Mouse (Mus musculus): ENCODE data around the gene Bicra.

The Bicra gene

DNA sequence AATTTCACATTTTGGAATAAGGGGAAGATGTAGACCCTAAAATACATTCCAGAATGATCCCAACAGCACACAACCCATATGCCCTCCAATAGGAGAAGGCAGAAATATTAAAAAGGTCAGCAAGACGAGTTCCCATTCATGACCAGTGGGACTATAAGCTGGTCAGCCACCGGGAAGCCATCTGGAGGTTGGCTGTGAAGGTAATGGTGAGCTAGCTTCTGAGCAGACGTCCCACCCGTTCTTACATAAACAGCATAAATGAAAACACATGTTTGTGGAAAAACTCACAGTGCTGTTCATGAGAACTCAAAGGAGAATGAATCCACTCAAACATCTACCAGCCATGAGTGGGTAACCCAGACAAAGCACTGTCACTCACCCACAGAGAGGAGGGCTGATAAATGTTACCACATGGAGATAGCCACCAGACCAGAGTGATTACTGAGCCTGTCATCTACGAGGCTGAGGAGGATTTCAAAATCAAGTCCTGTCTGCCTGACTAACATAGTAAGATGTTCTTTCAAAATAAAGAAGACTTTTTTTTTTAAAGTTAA lies 33.9 kb downstream of the Bicra start:
- Histone ChIP-seq H3K36me3 (ENCODE audit: control insufficient read depth, insufficient read depth, low read length, poor library complexity, severe bottlenecking) (no peaks in the 10 kb centered on the region; the same call in 1 of the 2 replicates), H3K27me3 (ENCODE audit: control insufficient read depth, insufficient read depth, low read length, poor library complexity, severe bottlenecking) (no peaks in the 10 kb centered on the region)
- no peak for DNase-seq (ENCODE audit: low read depth, low spot score)

DNA sequence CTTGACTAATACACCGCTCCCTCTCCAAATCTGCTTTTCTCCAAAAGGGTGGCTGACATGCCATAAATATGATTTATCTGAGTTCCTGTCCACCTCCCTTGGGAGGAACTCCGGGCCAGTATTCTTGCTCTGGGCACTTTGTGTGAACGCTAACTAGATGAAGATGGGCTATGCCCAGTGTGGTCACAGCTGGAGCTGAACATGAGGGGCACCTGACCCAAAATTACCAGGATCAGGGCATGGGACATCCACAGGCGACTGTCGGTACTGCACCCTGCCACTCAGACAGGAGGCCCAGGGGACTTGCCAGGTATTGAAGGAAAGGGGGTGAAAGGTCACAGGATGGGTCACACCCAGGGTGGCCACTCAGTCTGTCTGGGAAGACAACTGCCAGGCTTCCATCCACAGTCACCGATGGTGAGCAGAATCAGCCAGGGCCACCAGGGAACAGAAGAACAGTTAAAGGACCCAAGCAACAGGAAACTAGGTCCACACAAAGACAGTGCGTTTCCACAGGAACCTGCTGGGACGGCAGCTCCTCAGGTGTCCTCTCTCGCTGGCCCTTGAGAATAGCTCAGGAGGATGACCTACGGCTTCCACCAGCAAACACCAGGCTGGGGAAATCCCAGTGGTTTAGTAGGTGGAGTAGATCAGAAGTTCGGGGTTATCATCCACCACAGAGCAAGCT lies 35.0 kb downstream of the Bicra start:
- H3K27me3 ChIP-seq (ENCODE audit: control insufficient read depth, insufficient read depth, low read length, poor library complexity, severe bottlenecking): no peaks in the 10 kb centered on the region
- H3K36me3 ChIP-seq (ENCODE audit: control insufficient read depth, insufficient read depth, low read length, poor library complexity, severe bottlenecking): no peaks in the 10 kb centered on the region; the same call in 1 of the 2 replicates
- DNase-seq (ENCODE audit: low read depth, low spot score): peak; percentile 56

DNA sequence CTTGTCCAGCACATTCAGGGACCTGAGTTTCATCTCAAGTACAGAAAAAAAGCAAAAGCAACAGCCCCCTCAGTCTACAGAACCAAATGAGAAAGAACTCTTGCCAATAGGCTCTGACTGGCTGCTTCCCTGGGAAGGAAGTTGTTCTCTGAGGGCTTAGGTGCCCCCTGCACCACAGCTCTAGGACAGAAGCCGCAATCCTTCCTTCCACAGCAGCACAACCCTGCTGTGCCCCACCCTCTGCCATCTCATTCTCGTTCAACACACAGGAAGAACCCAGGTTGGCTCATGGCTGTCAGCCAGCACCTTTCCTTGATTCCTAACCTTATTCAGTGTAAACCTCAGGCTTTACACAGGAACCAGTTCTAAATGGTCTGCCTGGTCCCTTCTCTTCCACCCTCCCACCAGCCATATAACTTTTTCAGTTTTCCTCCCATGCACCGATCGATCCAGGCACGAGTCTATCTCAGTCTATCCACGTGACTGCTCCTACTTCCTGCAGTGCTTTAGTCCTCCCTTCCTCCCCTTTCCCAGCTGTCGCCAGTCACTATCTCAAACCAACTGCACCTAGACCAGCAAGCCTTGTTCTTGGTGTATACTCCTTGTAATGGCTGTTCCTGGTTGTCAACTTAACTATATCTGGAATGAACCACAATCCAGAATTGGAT lies 36.2 kb downstream of the Bicra start:
- no peaks in the 10 kb centered on the region; the same call in 1 of the 2 replicates for H3K36me3 ChIP-seq (ENCODE audit: control insufficient read depth, insufficient read depth, low read length, poor library complexity, severe bottlenecking)
- DNase-seq (ENCODE audit: low read depth, low spot score): no peak

DNA sequence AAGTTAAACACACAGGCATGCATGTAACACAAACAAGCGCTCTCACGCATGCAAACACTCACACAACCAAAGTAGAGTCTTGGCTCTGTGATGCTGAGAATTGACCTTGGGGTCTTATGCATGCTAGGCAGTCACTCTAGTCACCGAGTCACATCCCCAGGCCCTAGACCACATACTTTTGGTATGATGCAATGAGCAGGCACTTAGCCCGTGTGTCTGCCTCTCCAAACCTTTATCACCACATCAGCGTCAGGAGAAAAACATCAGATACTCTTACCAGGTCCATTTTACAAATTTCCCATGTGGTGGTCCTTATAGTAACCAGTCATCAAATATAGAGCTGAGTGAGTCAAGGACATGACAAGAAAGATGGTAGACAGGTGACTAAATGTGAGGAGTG lies 37.1 kb downstream of the Bicra start:
- no peak for DNase-seq (ENCODE audit: low read depth, low spot score)
- H3K27me3 ChIP-seq (ENCODE audit: control insufficient read depth, insufficient read depth, low read length, poor library complexity, severe bottlenecking): no peaks in the 10 kb centered on the region
- H3K36me3 ChIP-seq (ENCODE audit: control insufficient read depth, insufficient read depth, low read length, poor library complexity, severe bottlenecking): no peaks in the 10 kb centered on the region; the same call in 1 of the 2 replicates

More for the DNA sequence above, 36.2 kb downstream of the Bicra start:
- H3K27me3 ChIP-seq (ENCODE audit: control insufficient read depth, insufficient read depth, low read length, poor library complexity, severe bottlenecking): no peaks in the 10 kb centered on the region

DNA sequence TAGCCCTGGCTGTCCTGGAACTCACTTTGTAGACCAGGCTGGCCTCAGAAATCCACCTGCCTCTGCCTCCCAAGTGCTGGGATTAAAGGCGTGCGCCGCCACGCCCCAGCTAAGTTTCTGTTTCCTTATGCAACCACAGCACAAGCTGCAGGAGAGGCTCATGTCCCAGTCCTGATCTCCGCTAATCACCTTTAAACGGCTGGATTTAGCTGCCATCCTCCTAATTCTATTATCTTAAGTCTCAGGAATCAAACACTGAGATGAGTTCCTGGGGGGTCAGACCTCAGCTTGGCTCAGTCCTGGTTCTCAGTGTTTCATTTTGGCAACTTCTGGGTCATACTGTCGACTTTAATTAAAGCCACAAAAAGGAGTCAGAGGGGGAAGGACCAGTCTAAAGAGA lies 38.1 kb downstream of the Bicra start:
- no peak for DNase-seq (ENCODE audit: low read depth, low spot score)
- Histone ChIP-seq H3K36me3 (ENCODE audit: control insufficient read depth, insufficient read depth, low read length, poor library complexity, severe bottlenecking) (no peaks in the 10 kb centered on the region; the same call in 1 of the 2 replicates), H3K27me3 (ENCODE audit: control insufficient read depth, insufficient read depth, low read length, poor library complexity, severe bottlenecking) (no peaks in the 10 kb centered on the region)

DNA sequence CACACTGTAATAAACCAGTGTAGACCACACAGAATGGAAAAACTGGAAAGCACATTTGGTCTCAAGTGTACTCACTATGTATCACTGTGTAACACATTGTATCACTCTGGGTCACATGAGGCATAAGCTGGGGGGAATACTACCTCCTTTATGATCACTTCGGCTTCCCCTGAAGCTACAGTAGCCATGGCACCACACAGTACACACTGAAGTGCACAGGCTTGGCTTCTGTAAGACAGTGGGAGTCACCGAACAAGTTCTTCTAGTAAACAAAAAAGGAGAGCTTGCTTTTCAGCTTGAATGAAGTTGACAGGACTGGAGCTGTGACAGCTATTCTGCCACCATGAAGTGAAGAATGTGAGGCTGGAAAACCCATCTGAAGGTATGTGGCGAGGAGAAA lies 42.7 kb downstream of the Bicra start:
- H3K27me3 ChIP-seq (ENCODE audit: control insufficient read depth, insufficient read depth, low read length, poor library complexity, severe bottlenecking): no peaks in the 10 kb centered on the region
- H3K36me3 ChIP-seq (ENCODE audit: control insufficient read depth, insufficient read depth, low read length, poor library complexity, severe bottlenecking): no peaks in the 10 kb centered on the region; the same call in 1 of the 2 replicates
- DNase-seq (ENCODE audit: low read depth, low spot score): no peak

DNA sequence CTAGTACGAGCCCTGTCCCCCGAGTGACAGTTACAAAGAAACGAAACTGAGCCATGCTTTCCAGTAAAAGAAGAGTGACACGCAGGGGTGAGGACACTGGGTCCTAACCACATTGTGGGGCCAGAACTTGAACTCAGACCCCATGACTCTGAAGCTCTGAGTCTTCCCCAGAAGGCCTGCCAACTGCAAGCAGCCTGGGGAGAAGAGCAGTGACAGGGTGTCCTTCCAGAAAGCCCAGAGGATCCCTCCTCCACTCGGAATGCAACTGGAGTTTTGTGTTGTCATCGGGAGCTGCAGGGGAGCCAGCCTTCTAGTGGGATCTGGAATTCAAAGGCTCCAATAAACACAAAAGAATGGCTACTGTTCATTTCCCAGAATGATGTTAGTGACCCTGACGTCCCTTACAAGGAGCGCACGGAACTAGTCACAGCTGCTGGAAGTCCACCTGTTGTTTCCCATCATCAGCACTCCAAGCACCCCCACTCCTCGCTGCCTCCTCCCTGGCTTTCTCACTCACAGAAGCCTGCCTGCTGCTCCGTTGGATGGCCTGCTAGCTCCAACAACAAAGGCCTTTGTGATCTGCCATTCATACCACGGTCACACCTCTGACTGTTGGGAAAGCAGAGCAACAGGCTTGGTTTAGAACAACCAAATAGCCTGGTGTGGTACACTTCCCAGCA lies 43.4 kb downstream of the Bicra start:
- Histone ChIP-seq H3K36me3 (ENCODE audit: control insufficient read depth, insufficient read depth, low read length, poor library complexity, severe bottlenecking) (peaks cover under 1% of the 10 kb centered on the region), H3K27me3 (ENCODE audit: control insufficient read depth, insufficient read depth, low read length, poor library complexity, severe bottlenecking) (no peaks in the 10 kb centered on the region)
- no peak for DNase-seq (ENCODE audit: low read depth, low spot score)

DNA sequence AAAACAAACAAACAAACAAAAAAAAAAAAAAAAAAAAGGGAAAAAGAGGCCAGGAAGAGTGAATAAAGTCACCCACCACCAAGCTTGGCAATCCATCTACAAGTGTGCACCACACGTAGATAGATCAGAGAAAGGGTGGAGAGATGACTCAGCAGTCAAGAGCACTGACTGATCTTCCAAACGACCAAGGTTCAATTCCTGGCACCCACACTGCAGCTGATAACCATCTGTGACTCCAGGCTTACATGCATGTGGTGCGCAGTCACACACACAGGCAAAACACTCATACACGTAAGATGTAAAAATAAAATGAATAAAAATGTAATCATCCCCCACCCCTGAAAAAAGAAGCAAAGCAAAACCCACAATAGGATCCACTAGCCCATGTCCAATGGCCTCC lies 44.7 kb downstream of the Bicra start:
- Histone ChIP-seq H3K36me3 (ENCODE audit: control insufficient read depth, insufficient read depth, low read length, poor library complexity, severe bottlenecking) (peaks cover 3% of the 10 kb centered on the region; the same call in 1 of the 2 replicates), H3K27me3 (ENCODE audit: control insufficient read depth, insufficient read depth, low read length, poor library complexity, severe bottlenecking) (no peaks in the 10 kb centered on the region)
- DNase-seq (ENCODE audit: low read depth, low spot score): no peak

DNA sequence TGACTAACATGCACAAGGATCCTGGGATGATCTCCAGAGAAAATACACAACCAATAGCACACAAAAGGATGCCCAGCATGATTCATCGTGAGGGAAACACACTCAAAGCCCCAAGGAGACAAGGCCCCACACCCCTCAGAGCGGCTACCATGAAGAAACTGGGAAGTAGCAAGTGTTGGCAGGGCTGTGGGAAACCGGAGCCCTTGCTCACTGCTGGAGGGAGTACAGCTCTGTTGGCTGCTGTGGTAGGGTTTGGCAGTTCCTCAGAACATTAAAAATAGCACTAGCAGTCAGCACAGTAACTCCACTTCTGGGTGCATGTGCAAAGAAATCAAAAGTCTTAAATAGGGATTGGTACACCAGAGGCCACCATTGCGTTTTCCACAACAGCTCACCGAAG lies 45.5 kb downstream of the Bicra start:
- DNase-seq (ENCODE audit: low read depth, low spot score): no peak
- peaks cover 3% of the 10 kb centered on the region; the same call in 1 of the 2 replicates for H3K36me3 ChIP-seq (ENCODE audit: control insufficient read depth, insufficient read depth, low read length, poor library complexity, severe bottlenecking)
- no peaks in the 10 kb centered on the region for H3K27me3 ChIP-seq (ENCODE audit: control insufficient read depth, insufficient read depth, low read length, poor library complexity, severe bottlenecking)

DNA sequence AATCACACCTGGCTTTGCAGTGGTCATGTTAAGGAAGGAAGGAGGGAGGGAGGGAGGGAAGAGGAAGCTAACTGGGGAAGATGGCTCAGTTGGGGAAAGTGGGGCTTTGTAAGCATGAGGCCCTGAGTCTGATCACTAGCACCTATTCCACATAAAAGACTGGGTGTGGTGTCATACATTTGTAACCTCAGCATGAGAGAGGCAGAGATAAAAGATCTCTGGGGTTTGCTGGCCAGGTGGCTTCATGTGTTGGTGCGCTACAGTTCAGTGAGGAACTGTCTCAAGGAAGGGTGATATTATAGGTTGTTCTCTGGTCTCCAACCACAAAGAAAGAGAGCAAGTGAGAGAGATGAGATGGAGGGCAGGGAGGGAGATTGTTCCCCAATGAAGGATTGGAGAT lies 46.0 kb downstream of the Bicra start:
- H3K27me3 ChIP-seq (ENCODE audit: control insufficient read depth, insufficient read depth, low read length, poor library complexity, severe bottlenecking): no peaks in the 10 kb centered on the region
- peaks cover 3% of the 10 kb centered on the region; the same call in 1 of the 2 replicates for H3K36me3 ChIP-seq (ENCODE audit: control insufficient read depth, insufficient read depth, low read length, poor library complexity, severe bottlenecking)

DNA sequence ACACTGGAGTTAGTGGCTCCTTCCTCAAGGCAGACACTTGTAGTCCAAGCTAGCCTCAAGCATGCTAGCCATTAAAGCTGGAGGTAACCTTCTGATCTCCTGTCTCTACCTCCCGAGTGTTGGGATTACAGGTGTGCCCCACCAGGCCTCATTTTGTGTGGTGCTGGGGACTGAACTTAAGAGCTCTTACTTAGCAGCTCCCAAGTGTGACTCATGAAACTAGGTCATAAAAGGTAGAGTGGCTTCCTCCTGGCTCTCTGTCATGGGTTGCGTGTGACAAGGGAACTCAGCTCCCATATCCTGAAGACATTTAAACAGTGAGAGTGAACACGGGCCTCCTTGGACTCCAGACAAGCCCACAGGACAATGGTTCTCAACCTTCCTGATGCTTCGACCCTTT lies 53.9 kb downstream of the Bicra start:
- Histone ChIP-seq H3K27me3 (ENCODE audit: control insufficient read depth, insufficient read depth, low read length, poor library complexity, severe bottlenecking) (no peaks in the 10 kb centered on the region), H3K36me3 (ENCODE audit: control insufficient read depth, insufficient read depth, low read length, poor library complexity, severe bottlenecking) (no peaks in the 10 kb centered on the region; the same call in none of the 2 replicates)
- DNase-seq (ENCODE audit: low read depth, low spot score): no peak

More for the DNA sequence above, 46.0 kb downstream of the Bicra start:
- DNase-seq (ENCODE audit: low read depth, low spot score): no peak

DNA sequence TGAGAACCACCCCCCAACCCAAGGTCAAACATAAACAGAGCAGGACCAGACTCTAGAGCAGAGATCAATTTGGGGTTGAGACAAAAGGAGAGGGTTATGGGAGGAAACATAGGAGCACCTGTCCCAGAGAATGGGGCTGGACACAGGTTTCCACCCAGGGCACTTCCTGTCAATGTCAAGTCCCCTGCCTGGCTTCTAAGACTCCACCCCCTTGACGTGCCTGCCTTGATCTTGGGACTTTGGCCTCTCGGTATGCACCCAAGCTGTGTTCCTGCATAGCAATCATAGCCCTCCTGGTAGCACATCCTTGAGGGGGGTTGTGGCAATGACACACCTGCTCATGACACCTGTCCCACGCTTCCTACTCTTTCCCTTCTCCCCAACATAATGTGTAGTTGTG lies 54.6 kb downstream of the Bicra start:
- no peak for DNase-seq (ENCODE audit: low read depth, low spot score)
- Histone ChIP-seq H3K27me3 (ENCODE audit: control insufficient read depth, insufficient read depth, low read length, poor library complexity, severe bottlenecking) (no peaks in the 10 kb centered on the region), H3K36me3 (ENCODE audit: control insufficient read depth, insufficient read depth, low read length, poor library complexity, severe bottlenecking) (no peaks in the 10 kb centered on the region; the same call in none of the 2 replicates)

DNA sequence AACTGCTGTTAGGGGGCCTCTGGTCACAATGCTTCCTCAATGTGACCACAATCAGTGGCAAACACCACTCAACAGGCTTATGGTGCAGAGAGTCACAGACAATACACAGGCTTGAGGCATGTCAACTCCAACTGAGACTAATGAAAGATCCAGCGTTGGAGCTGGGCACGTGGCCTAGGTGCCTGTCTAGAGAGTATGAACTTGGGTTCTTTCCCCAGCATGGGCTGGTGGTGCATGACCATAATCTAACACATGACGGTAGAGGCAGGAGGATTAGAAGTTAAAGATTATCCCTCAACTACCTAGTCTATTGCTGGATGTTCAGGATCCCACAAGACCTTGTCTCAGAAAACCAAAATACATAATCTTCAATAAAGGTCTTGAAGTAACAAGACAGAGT lies 56.0 kb downstream of the Bicra start:
- Histone ChIP-seq H3K27me3 (ENCODE audit: control insufficient read depth, insufficient read depth, low read length, poor library complexity, severe bottlenecking) (no peaks in the 10 kb centered on the region), H3K36me3 (ENCODE audit: control insufficient read depth, insufficient read depth, low read length, poor library complexity, severe bottlenecking) (peaks cover 6% of the 10 kb centered on the region)

DNA sequence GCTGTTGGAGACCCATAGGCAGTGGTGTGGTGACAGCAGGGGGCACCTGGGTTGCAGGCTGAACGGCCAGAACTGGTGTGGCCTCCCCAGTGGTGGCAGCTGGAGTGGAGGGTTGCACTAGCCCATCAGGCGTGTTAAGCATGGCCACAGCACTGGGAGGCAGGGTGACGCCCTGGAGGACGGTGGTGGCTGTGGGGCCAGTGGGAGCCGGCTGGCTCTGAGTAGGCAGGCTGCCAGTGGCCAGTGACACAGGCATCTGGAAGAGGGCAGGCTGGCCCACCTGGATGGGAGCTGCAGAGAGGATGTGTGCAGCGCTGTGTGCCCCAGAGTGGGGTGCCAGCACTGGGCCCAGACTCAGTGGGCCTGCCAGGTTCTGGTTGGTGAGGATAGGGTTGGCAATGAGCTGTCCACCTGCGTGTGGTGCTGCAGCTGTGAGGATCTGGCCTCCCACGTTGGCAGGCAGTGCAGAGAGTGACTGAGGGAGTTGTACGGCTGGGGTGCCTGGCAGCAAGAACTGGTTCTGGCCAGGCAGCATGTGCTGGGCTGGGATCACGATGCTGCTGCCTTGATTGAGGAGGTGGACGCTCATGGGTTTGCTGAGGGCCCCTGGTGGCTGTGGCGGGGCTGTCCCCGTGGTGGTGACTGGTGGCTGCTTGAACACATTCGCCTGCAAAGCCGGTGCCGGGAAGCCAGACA lies 59.9 kb downstream of the Bicra start:
- H3K27me3 ChIP-seq (ENCODE audit: control insufficient read depth, insufficient read depth, low read length, poor library complexity, severe bottlenecking): no peaks in the 10 kb centered on the region
- peaks cover 6% of the 10 kb centered on the region for H3K36me3 ChIP-seq (ENCODE audit: control insufficient read depth, insufficient read depth, low read length, poor library complexity, severe bottlenecking)
- no peak for DNase-seq (ENCODE audit: low read depth, low spot score)

More for the DNA sequence above, 56.0 kb downstream of the Bicra start:
- no peak for DNase-seq (ENCODE audit: low read depth, low spot score)

All from splenic B cell, adult 2 months (primary cell).